Mouse (Mus musculus) limb, embryonic 15.5 days (tissue): ENCODE results near the gene Ptgfrn. TPM values are rescaled to one million over a fixed set of nuclear protein-coding genes. Genes with fewer than 3 reads are reported as not detected.
A peak's percentile ranks its signal among the peaks of the same experiment; 100 is the strongest.

Experiments used
- ATAC-seq: fragments of 200-750 bp; cut with Nextera tagmentation; 2 replicates; pipeline ENCODE4 v1.8.0; 2017; ENCODE audit warnings: low read depth, moderate TSS enrichment; ENCODE audit not compliant: insufficient number of reproducible peaks, low FRiP score, low TSS enrichment
- H3K27ac ChIP-seq: fragments of 300-500 bp; sonication (generic); 2 replicates; pipeline ENCODE4 v1.5.1; 2015; ENCODE audit warnings: moderate library complexity, mild to moderate bottlenecking, inconsistent platforms
- H3K27me3 ChIP-seq: fragments of 300-500 bp; sonication (generic); 2 replicates; pipeline ENCODE4 v1.6.1; 2015; ENCODE audit warnings: inconsistent platforms
- H3K36me3 ChIP-seq: fragments of 300-500 bp; sonication (generic); 2 replicates; pipeline ENCODE4 v1.6.1; 2015; ENCODE audit warnings: inconsistent platforms
- H3K4me1 ChIP-seq: fragments of 300-500 bp; sonication (generic); 2 replicates; pipeline ENCODE4 v1.6.1; 2015; ENCODE audit warnings: inconsistent platforms
- H3K4me2 ChIP-seq: fragments of 300-500 bp; sonication (generic); 2 replicates; pipeline ENCODE4 v1.6.1; 2015; ENCODE audit warnings: mild to moderate bottlenecking, inconsistent platforms
- H3K4me3 ChIP-seq: fragments of 300-500 bp; sonication (generic); 2 replicates; pipeline ENCODE4 v1.5.1; 2015; ENCODE audit warnings: mild to moderate bottlenecking, inconsistent platforms
- H3K9ac ChIP-seq: fragments of 300-500 bp; sonication (generic); 2 replicates; pipeline ENCODE4 v1.6.1; 2015; ENCODE audit warnings: inconsistent platforms
- H3K9me3 ChIP-seq: fragments of 300-500 bp; sonication (generic); 2 replicates; pipeline ENCODE4 v1.6.1; 2016; ENCODE audit warnings: inconsistent platforms
- WGBS: fragments of 180-500 bp; shearing (Covaris S2); methylation state at CpG from one replicate; pipeline ENCODE4 v1.1.7; 2015; 5-methylcytosine and 5-hydroxymethylcytosine counted together
- polyA plus RNA-seq: library from polyadenylated mRNA; unstranded; fragments of >200 nt; fragmentation: Nextera tagmentation; extraction: Ambion mirVana; gene quantifications from 2 replicates; pipeline ENCODE4 v1.2.1, GENCODE M21; 2015

Gene Ptgfrn
- polyA plus RNA-seq, 1 experiment from 2014 or later: 7.8 TPM

DNA sequence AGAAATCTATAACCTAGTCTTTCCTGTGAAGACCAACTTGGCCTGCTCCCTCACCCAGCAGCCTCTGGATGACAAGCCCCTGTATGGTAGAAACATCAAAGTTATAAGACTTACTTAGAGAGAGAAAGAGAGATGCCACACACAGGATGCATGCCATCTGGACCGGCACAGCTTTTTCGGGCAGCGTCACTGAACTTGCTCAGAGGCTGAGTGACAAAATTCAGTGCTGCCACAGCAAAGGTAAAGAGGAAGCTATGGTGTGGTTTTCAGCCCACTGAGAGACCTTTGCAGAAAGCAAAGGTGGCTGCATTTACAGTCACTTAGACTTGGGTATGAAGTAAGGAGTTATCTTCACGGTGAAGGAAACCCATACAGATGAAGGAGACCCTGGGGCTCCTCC lies 80.7 kb downstream of the Ptgfrn start, which contains the start of gene Cd101:
Gene Cd101 (minus strand): TSS at position 218 of the 400 bp plus-strand sequence.
- Histone ChIP-seq H3K9ac (no peak within 1 kb of the TSS), H3K4me3 (no peak within 1 kb of the TSS), H3K4me1 (peaks cover 4% of the 10 kb centered on the region; the same call in 1 of the 2 replicates), H3K9me3 (no peaks in the 10 kb centered on the region), H3K27ac (no peak within 1 kb of the TSS), H3K4me2 (no peak within 1 kb of the TSS), H3K36me3 (no peaks in the 10 kb centered on the region), H3K27me3 (no peaks in the 10 kb centered on the region)
- ATAC-seq: no peak
- WGBS: 85% methylated on average over 4 of the region's 4 CpGs

DNA sequence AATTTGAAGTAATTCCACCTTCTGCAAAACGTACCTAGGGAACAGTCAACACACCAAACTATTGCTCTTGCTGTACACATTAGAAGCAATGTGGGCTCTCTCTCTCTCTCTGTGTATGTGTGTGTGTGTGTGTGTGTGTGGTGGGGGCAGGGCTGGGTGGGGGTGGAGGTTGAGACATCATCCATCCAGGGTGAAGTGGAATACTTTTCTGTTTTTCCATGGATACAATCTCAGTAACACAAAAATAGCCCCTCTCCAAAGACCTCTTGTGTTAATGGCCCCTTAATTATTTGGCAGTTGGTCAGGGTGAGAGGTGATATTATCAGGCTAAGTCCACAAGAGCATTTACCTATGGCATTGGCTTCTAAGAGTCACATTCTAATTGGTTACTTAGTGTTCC lies 83.3 kb downstream of the Ptgfrn start:
- Histone ChIP-seq H3K27ac (no peak overlapping the region), H3K9me3 (no peaks in the 10 kb centered on the region), H3K4me2 (no peak overlapping the region), H3K27me3 (no peaks in the 10 kb centered on the region), H3K9ac (no peak overlapping the region), H3K4me3 (no peak overlapping the region), H3K36me3 (no peaks in the 10 kb centered on the region), H3K4me1 (no peaks in the 10 kb centered on the region)
- WGBS: 57% methylated on average over 1 of the region's 1 CpGs
- ATAC-seq: no peak

DNA sequence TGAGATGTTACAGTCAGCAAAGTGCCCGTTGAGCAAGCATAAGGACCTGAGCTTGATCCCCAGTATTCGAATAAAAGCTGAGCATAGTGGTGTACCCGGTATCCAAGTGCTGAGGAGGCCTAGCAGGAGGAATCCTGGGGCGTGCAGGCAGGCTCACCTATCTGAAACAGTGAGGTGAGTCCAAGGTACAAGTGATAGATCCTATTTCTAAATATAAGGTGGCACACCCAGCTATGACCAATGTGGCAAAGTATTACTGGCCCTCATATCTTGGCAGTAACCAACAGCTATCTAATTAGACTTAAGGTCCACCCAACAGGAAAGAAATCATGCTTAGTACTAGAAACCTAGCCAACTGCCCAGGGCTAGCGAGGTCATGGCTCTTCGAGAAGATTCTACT lies 87.1 kb downstream of the Ptgfrn start:
- no peaks in the 10 kb centered on the region for H3K36me3 ChIP-seq
- H3K27ac ChIP-seq: no peak overlapping the region
- H3K9me3 ChIP-seq: no peaks in the 10 kb centered on the region
- 92% methylated on average over 6 of the region's 6 CpGs for WGBS
- H3K4me1 ChIP-seq: no peaks in the 10 kb centered on the region
- H3K27me3 ChIP-seq: no peaks in the 10 kb centered on the region
- H3K4me3 ChIP-seq: no peak overlapping the region
- ATAC-seq: no peak
- H3K4me2 ChIP-seq: no peak overlapping the region
- no peak overlapping the region for H3K9ac ChIP-seq

DNA sequence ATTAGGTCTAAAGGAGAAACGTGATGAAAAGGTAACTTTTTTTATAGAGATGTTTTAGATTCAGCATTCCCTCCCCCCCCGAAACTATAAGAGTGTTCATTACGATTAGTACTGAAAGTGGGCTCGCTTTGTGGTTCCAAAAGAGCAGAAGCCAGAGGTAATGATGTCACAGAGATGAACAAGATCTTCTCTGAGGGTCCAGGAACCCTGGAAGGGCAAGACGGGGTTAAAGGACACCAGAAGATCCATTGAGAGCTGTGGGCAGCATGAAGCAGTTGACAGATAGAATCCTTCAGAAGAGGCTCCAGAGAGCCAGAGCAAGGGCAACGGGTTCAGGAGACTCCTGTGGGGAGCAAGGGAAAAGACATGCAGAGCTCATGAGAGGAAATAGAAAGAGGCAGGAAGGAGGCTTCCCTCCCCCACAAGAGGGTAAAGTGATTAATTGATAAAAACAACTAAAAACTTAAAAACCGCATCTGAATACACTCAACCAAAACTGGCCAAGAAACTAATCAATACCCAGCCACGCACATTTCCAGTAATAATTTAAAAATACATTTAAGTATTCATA lies 88.5 kb downstream of the Ptgfrn start:
- 76% methylated on average over 8 of the region's 8 CpGs for WGBS
- Histone ChIP-seq H3K36me3 (no peaks in the 10 kb centered on the region), H3K27ac (no peak overlapping the region), H3K4me3 (no peak overlapping the region), H3K9me3 (no peaks in the 10 kb centered on the region), H3K9ac (no peak overlapping the region), H3K4me2 (no peak overlapping the region), H3K27me3 (no peaks in the 10 kb centered on the region), H3K4me1 (no peaks in the 10 kb centered on the region)
- no peak for ATAC-seq

DNA sequence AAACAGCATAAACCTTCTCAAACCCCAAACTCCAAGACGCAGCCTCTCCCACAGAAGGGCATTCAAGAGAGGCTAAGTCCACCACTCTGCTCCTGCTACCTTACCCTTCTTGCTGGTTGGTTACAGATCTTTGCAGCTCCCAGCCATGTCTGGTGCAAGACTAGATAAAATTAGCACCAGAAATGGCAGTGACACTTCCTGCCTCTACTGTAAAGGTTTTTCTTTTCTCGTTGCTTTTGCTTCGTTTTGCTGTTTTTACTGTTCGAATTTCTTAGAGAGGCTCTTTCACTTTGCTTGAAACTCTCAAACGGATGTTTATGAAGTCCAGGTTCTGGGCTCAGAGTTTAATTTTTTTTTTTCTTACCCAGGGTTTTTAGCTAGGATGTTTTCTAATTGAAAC lies 89.0 kb downstream of the Ptgfrn start:
- Histone ChIP-seq H3K9ac (no peak overlapping the region), H3K27ac (no peak overlapping the region), H3K36me3 (no peaks in the 10 kb centered on the region), H3K4me2 (no peak overlapping the region), H3K4me1 (no peaks in the 10 kb centered on the region), H3K4me3 (no peak overlapping the region), H3K9me3 (no peaks in the 10 kb centered on the region), H3K27me3 (no peaks in the 10 kb centered on the region)
- 81% methylated on average over 5 of the region's 5 CpGs for WGBS
- no peak for ATAC-seq

DNA sequence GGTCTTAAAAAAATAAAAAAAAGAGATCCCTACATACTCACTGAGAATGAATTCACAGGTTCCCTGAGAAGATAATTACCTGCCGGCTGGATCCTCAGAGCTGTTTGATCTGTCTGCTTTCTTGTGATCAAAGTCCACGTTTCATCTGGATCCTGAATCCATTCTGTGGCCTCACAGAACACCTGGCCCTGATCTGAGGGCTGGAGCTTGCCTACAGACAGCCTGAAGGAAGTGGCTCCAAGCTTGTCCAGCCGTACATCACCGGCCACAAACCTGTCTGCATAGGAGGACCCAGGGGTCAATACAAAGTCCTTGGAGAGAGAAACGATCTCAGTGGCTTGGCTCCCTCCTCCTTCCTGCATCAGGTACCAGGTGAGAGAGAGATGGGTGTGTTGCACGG lies 91.6 kb downstream of the Ptgfrn start:
- H3K4me1 ChIP-seq: peaks cover 6% of the 10 kb centered on the region; the same call in 1 of the 2 replicates
- no peak overlapping the region for H3K4me3 ChIP-seq
- ATAC-seq: no peak
- no peaks in the 10 kb centered on the region for H3K27me3 ChIP-seq
- no peaks in the 10 kb centered on the region for H3K36me3 ChIP-seq
- no peaks in the 10 kb centered on the region for H3K9me3 ChIP-seq
- 60% methylated on average over 6 of the region's 6 CpGs for WGBS
- no peak overlapping the region for H3K9ac ChIP-seq
- no peak overlapping the region for H3K4me2 ChIP-seq
- no peak overlapping the region for H3K27ac ChIP-seq

DNA sequence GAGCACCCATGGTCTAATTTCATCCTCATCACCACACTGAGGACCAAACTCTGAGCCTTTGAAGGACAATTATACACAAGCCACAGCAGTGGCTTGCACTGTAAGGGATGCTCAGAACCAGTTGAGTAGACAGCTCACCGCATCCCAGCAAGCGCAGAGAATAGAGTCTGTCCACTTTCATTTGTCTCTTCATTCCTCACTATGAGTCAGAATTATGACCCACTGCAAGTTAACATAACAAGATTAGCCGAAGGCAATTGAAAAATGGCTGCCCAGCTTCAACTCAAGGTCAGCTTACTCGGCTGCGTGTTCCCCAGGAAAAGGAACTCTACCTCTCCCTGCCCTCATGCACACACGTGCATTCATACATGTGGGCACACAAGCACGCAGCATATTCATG lies 94.0 kb downstream of the Ptgfrn start:
- Histone ChIP-seq H3K9me3 (no peaks in the 10 kb centered on the region), H3K9ac (no peak overlapping the region), H3K4me2 (no peak overlapping the region), H3K36me3 (no peaks in the 10 kb centered on the region), H3K27ac (no peak overlapping the region), H3K27me3 (no peaks in the 10 kb centered on the region), H3K4me1 (peaks cover 10% of the 10 kb centered on the region; the same call in 1 of the 2 replicates), H3K4me3 (no peak overlapping the region)
- ATAC-seq: no peak
- 88% methylated on average over 7 of the region's 7 CpGs for WGBS

DNA sequence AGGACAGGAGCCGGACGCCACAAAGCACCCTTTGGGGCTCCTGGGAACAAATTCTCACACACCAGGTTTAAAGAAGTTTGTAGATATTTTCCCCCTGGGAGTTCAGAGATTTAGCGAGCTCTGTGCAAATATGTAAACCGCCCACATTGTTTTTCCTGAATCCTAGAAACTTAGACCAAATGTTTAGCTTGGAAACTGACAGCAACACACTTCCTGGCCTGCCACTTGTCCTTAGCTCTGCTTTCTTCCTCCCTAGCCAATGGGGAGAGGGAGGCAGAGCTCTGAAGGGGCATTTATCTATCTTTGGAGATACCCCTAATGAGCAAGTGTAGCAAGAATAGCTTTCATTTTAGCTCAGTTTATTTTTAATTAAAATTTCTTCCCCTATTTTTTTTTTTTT lies 94.8 kb downstream of the Ptgfrn start:
- no peaks in the 10 kb centered on the region for H3K36me3 ChIP-seq
- no peaks in the 10 kb centered on the region for H3K9me3 ChIP-seq
- no peak for ATAC-seq
- no peaks in the 10 kb centered on the region for H3K27me3 ChIP-seq
- 0 out of 2 replicates have a peak overlapping the region, but pooled peaks have one; percentile 38 for H3K27ac ChIP-seq
- no peak overlapping the region for H3K4me3 ChIP-seq
- peaks cover 10% of the 10 kb centered on the region; the same call in 1 of the 2 replicates for H3K4me1 ChIP-seq
- 33% methylated on average over 4 of the region's 4 CpGs for WGBS
- H3K4me2 ChIP-seq: no peak overlapping the region
- no peak overlapping the region for H3K9ac ChIP-seq

DNA sequence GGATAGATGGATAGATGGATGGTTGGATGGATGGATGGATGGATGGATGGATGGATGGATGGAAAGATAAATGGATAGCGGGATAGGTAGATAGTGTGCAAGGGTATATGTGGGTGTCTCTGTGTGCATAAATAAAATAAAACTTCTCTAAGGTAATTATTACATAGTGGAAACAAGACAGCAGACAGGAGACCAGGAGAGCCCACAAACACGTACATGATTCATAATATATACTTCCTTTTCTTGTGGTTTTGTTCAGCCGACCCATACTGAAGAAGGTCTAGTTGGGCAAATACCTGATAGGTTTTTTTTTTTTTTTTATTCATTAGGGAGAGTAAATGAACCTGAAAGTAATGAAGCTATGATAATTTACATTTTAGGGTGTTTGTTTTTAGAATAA lies 96.5 kb downstream of the Ptgfrn start:
- Histone ChIP-seq H3K27ac (no peak overlapping the region), H3K4me3 (no peak overlapping the region), H3K36me3 (no peaks in the 10 kb centered on the region), H3K27me3 (no peaks in the 10 kb centered on the region), H3K4me1 (peaks cover 10% of the 10 kb centered on the region; the same call in 1 of the 2 replicates), H3K9ac (no peak overlapping the region), H3K9me3 (no peaks in the 10 kb centered on the region), H3K4me2 (no peak overlapping the region)
- no peak for ATAC-seq
- WGBS: 89% methylated on average over 3 of the region's 3 CpGs

DNA sequence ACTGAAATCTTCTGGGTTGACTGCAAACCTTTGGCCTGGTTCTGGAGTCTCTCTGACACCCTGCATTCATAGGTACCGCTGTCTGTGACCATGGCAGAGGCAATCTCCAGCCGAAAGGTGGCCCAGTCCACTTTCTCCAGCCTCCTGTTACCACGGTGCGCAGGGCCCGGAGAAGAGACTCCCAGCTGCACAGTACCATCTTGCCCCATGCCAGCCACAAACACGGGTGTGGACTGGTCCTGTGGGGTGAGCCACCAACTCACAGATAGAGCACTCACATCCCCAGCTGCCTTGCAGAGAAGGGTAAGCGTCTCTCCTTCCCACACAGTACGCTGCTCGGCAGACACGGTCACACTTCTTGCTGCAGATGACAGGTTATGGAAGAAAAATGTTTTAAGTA lies 97.1 kb downstream of the Ptgfrn start:
- H3K9me3 ChIP-seq: no peaks in the 10 kb centered on the region
- peaks cover 10% of the 10 kb centered on the region; the same call in 1 of the 2 replicates for H3K4me1 ChIP-seq
- H3K36me3 ChIP-seq: no peaks in the 10 kb centered on the region
- 94% methylated on average over 10 of the region's 10 CpGs for WGBS
- no peak overlapping the region for H3K9ac ChIP-seq
- ATAC-seq: no peak
- H3K27me3 ChIP-seq: no peaks in the 10 kb centered on the region
- no peak overlapping the region for H3K4me2 ChIP-seq
- no peak overlapping the region for H3K27ac ChIP-seq
- H3K4me3 ChIP-seq: no peak overlapping the region

DNA sequence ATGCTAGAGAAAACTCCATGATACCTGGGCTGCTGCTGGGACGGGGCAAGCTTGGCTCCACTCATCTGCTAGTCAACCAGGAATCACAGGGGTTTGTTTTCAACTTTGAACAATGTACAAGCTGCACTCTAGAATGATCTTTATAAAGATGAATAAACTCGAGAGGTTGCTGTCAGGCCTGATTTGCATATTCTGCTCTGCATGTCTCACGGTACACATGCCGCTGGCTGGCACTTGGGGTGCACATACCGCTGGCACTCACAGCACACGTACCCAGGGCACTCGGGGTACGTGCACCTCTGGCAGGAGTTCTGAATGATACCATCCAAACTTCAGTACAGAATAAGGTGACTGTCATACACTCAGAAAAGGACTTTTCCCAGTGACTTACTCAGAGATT lies 97.5 kb downstream of the Ptgfrn start:
- Histone ChIP-seq H3K4me2 (no peak overlapping the region), H3K36me3 (no peaks in the 10 kb centered on the region), H3K4me3 (no peak overlapping the region), H3K9me3 (no peaks in the 10 kb centered on the region), H3K4me1 (peaks cover 10% of the 10 kb centered on the region; the same call in 1 of the 2 replicates), H3K9ac (no peak overlapping the region), H3K27ac (no peak overlapping the region), H3K27me3 (no peaks in the 10 kb centered on the region)
- WGBS: 78% methylated on average over 8 of the region's 8 CpGs
- ATAC-seq: no peak

DNA sequence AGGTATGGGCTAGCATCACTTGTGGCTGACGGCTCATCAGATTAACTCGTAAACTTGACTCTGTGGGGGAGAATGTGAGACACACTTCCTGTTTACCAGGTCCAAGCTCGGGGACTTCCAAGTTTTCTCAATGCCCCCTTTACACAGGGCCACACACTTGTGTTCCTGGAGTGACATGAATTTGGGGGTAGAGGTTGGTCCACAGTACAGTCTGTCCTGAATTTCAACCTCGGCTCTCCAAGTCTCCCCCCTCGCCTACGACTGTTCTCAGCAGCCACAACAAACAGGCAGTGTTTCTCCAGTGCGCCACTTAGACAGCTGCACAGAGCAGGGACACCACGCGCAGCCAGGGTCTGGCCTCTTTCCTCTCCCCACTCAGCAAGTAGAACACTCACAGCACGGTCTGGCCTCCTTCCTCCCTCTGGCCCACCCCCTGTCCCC lies 97.9 kb downstream of the Ptgfrn start:
- no peak for ATAC-seq
- Histone ChIP-seq H3K4me3 (no peak overlapping the region), H3K9ac (no peak overlapping the region), H3K27ac (no peak overlapping the region), H3K27me3 (no peaks in the 10 kb centered on the region), H3K4me2 (no peak overlapping the region), H3K4me1 (peaks cover 13% of the 10 kb centered on the region; the same call in 1 of the 2 replicates), H3K36me3 (no peaks in the 10 kb centered on the region), H3K9me3 (no peaks in the 10 kb centered on the region)
- WGBS: 44% methylated on average over 10 of the region's 10 CpGs

DNA sequence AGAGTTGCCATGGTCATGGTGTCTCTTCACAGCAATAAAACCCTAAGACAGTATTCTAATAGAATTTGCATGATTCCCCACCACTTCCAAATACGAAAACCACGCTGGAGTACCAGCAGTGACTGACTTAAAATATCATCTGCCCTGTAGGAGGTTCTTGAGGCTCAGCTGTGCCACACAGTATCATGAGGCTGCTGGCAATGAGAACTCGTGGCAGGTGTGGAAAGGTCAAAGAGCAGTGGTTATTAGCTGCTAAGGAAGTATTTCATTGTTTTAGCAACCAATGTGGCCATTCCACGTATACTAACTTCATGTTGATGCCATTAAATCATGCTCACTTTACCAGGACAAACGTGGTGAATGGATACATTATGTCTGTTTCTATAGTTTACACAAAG lies 98.9 kb downstream of the Ptgfrn start:
- H3K4me2 ChIP-seq: no peak overlapping the region
- H3K27ac ChIP-seq: no peak overlapping the region
- no peaks in the 10 kb centered on the region for H3K36me3 ChIP-seq
- H3K9me3 ChIP-seq: no peaks in the 10 kb centered on the region
- no peak overlapping the region for H3K9ac ChIP-seq
- ATAC-seq: no peak
- H3K4me3 ChIP-seq: no peak overlapping the region
- peaks cover 19% of the 10 kb centered on the region; the same call in 1 of the 2 replicates for H3K4me1 ChIP-seq
- 49% methylated on average over 5 of the region's 5 CpGs for WGBS
- H3K27me3 ChIP-seq: no peaks in the 10 kb centered on the region
